Mouse (Mus musculus) ES-Bruce4 (cell line): ENCODE data around the gene Grin2a. TPM values are rescaled to one million over a fixed set of nuclear protein-coding genes. Genes with fewer than 3 reads are reported as not detected.

Experiments used
- H3K27ac ChIP-seq: 2 replicates; pipeline ENCODE4 v1.5.1; 2012; ENCODE audit warnings: low read length, inconsistent platforms; ENCODE audit not compliant: insufficient read depth
- H3K27me3 ChIP-seq: 2 replicates; pipeline ENCODE4 v1.6.1; 2012; ENCODE audit warnings: mild to moderate bottlenecking, low read length, inconsistent platforms; ENCODE audit not compliant: control insufficient read depth, poor library complexity, insufficient read depth, severe bottlenecking
- H3K36me3 ChIP-seq: 2 replicates; pipeline ENCODE4 v1.6.1; 2012; ENCODE audit warnings: inconsistent platforms, mild to moderate bottlenecking, low read length, moderate library complexity; ENCODE audit not compliant: control insufficient read depth, poor library complexity, insufficient read depth, severe bottlenecking
- H3K4me1 ChIP-seq: one replicate; pipeline ENCODE4 v1.8.1; 2011; ENCODE audit warnings: low read length; ENCODE audit not compliant: control insufficient read depth, insufficient read depth
- H3K4me3 ChIP-seq: 2 replicates; pipeline ENCODE4 v1.5.1; 2011; ENCODE audit warnings: low read depth, mild to moderate bottlenecking, low read length
- H3K9ac ChIP-seq: 2 replicates; pipeline ENCODE4 v1.6.1; 2012; ENCODE audit warnings: low read depth, mild to moderate bottlenecking, inconsistent platforms; ENCODE audit not compliant: poor library complexity, severe bottlenecking
- H3K9me3 ChIP-seq: replicated peaks from 2 replicates; pipeline ENCODE4 v1.6.1; 2012; ENCODE audit warnings: mild to moderate bottlenecking, low read length, inconsistent platforms; ENCODE audit not compliant: control insufficient read depth, poor library complexity, insufficient read depth, severe bottlenecking
- CTCF ChIP-seq: IDR thresholded peaks from one replicate; pipeline ENCODE4 v1.8.1; 2011; ENCODE audit warnings: low read depth, low read length
- EP300 ChIP-seq: IDR thresholded peaks from 2 replicates; pipeline ENCODE4 v1.6.1; 2011; ENCODE audit warnings: low read depth, low read length; ENCODE audit not compliant: insufficient read depth
- POLR2A ChIP-seq: IDR thresholded peaks from one replicate; pipeline ENCODE4 v1.8.1; 2011; ENCODE audit warnings: low read length; ENCODE audit not compliant: insufficient read depth
- polyA plus RNA-seq: library from polyadenylated mRNA; stranded (reverse); fragments of >200 nt; gene quantifications from 2 replicates; pipeline ENCODE4 v1.2.4, GENCODE M21; 2011; ENCODE audit warnings: low read depth; ENCODE audit not compliant: missing spikeins, insufficient read depth, insufficient read length

The Grin2a gene
- polyA plus RNA-seq, 1 experiment: 0.39 TPM

GRCm38 (mm10) chr16:9823686-9824085 is 171.7 kb downstream of the Grin2a start:
- no peak overlapping the region for H3K4me3 ChIP-seq
- H3K27me3 ChIP-seq: no peaks in the 10 kb centered on the region
- no peak overlapping the region for H3K9ac ChIP-seq
- no peaks in the 10 kb centered on the region for H3K9me3 ChIP-seq
- no peaks in the 10 kb centered on the region for H3K36me3 ChIP-seq
- H3K4me1 ChIP-seq: no peaks in the 10 kb centered on the region
- H3K27ac ChIP-seq: no peak overlapping the region
- TF ChIP-seq EP300 (no peak), POLR2A (no peak), CTCF (no peak)

GRCm38 (mm10) chr16:9819508-9819907 is 175.9 kb downstream of the Grin2a start:
- Histone ChIP-seq H3K9ac (no peak overlapping the region), H3K4me1 (no peaks in the 10 kb centered on the region), H3K27me3 (no peaks in the 10 kb centered on the region), H3K4me3 (no peak overlapping the region), H3K27ac (no peak overlapping the region), H3K36me3 (no peaks in the 10 kb centered on the region), H3K9me3 (no peaks in the 10 kb centered on the region)
- TF ChIP-seq POLR2A (no peak), CTCF (no peak), EP300 (no peak)

GRCm38 (mm10) chr16:9801338-9801737 is 194.0 kb downstream of the Grin2a start:
- Histone ChIP-seq H3K36me3 (no peaks in the 10 kb centered on the region), H3K27me3 (no peaks in the 10 kb centered on the region), H3K9ac (no peak overlapping the region), H3K9me3 (no peaks in the 10 kb centered on the region), H3K27ac (no peak overlapping the region), H3K4me1 (no peaks in the 10 kb centered on the region), H3K4me3 (no peak overlapping the region)
- TF ChIP-seq EP300 (no peak), CTCF (no peak), POLR2A (no peak)

- H3K4me3 ChIP-seq: no peak overlapping the region
- no peaks in the 10 kb centered on the region for H3K4me1 ChIP-seq
- TF ChIP-seq CTCF (no peak), EP300 (no peak), POLR2A (no peak)
- H3K9me3 ChIP-seq: no peaks in the 10 kb centered on the region
- H3K36me3 ChIP-seq: no peaks in the 10 kb centered on the region
- H3K27me3 ChIP-seq: no peaks in the 10 kb centered on the region
- H3K27ac ChIP-seq: no peak overlapping the region
- H3K9ac ChIP-seq: no peak overlapping the region
Measured at GRCm38 (mm10) chr16:9800221-9800620, 195.1 kb downstream of the Grin2a start.

- Histone ChIP-seq H3K9me3 (0 out of 2 replicates have a peak, but pooled peaks cover 2% of the 10 kb centered on the region), H3K9ac (no peak overlapping the region), H3K4me3 (no peak overlapping the region), H3K4me1 (no peaks in the 10 kb centered on the region), H3K27ac (no peak overlapping the region), H3K36me3 (no peaks in the 10 kb centered on the region), H3K27me3 (no peaks in the 10 kb centered on the region)
- TF ChIP-seq CTCF: no peak
Measured at GRCm38 (mm10) chr16:9792976-9793375, 202.4 kb downstream of the Grin2a start.

- no peak overlapping the region for H3K9ac ChIP-seq
- H3K4me3 ChIP-seq: no peak overlapping the region
- no peaks in the 10 kb centered on the region for H3K9me3 ChIP-seq
- no peaks in the 10 kb centered on the region for H3K4me1 ChIP-seq
- H3K27me3 ChIP-seq: no peaks in the 10 kb centered on the region
- no peaks in the 10 kb centered on the region for H3K36me3 ChIP-seq
- TF ChIP-seq CTCF: no peak
- no peak overlapping the region for H3K27ac ChIP-seq
Measured at GRCm38 (mm10) chr16:9786261-9786660, 209.1 kb downstream of the Grin2a start.

DNA sequence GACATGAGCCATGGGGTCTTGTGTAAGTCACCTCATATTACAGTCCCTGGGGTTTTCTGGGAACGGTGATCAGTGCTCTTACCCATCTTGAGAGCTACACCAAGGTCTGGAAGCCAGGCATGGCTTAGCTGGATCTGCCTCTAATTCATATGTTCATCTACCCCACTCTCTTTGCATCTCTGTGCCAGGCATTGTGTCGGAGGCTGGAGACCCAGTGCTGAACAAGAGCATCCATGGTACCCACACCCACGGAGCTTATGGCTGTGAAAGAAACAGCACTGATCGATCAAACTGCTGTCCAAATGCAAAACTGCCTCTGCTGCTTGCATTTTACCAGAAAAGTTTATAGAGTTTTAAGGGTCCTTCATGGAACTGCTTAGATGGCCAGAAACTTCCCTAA is 209.5 kb downstream of the Grin2a start:
- no peak overlapping the region for H3K9ac ChIP-seq
- no peak overlapping the region for H3K27ac ChIP-seq
- TF ChIP-seq CTCF: no peak

More for the DNA sequence above, 209.5 kb downstream of the Grin2a start:
- no peaks in the 10 kb centered on the region for H3K4me1 ChIP-seq
- no peaks in the 10 kb centered on the region for H3K27me3 ChIP-seq
- H3K36me3 ChIP-seq: no peaks in the 10 kb centered on the region
- H3K9me3 ChIP-seq: no peaks in the 10 kb centered on the region
- H3K4me3 ChIP-seq: no peak overlapping the region
